Mouse (Mus musculus) cerebellum, adult 2 months (tissue): Measurements from ENCODE around the gene Gpd2. TPM values are rescaled to one million over a fixed set of nuclear protein-coding genes. Genes with fewer than 3 reads are reported as not detected.

Source experiments
- DNase-seq, 2 experiments: peaks; one replicate each; pipeline ENCODE4 v3.0.0; 2021
- H3K27ac ChIP-seq: fragments of 200-500 bp; 2 replicates; pipeline ENCODE4 v1.5.1; 2012; ENCODE audit warnings: low read length, control low read depth, inconsistent platforms; ENCODE audit not compliant: insufficient read depth
- H3K27me3 ChIP-seq: fragments of 200-500 bp; 2 replicates; pipeline ENCODE4 v1.6.1; 2012; ENCODE audit warnings: inconsistent platforms, mild to moderate bottlenecking, low read length, moderate library complexity; ENCODE audit not compliant: control insufficient read depth, insufficient read depth
- H3K4me1 ChIP-seq: fragments of 200-500 bp; 2 replicates; pipeline ENCODE4 v1.6.1; 2011; ENCODE audit warnings: low read length; ENCODE audit not compliant: control insufficient read depth, insufficient read depth
- H3K4me3 ChIP-seq: fragments of 200-500 bp; replicated peaks from 2 replicates; pipeline ENCODE3; 2011; ENCODE audit warnings: mild to moderate bottlenecking, low read depth, low read length, control low read depth; ENCODE audit not compliant: insufficient read depth
- CTCF ChIP-seq: fragments of 200-500 bp; IDR thresholded peaks from 2 replicates; pipeline ENCODE4 v1.5.1; 2011; ENCODE audit warnings: low read depth, mild to moderate bottlenecking, control low read depth, low read length, moderate library complexity, borderline replicate concordance; ENCODE audit not compliant: insufficient read depth
- POLR2A ChIP-seq: fragments of 200-500 bp; IDR thresholded peaks from 2 replicates; pipeline ENCODE4 v1.6.1; 2011; ENCODE audit warnings: low read length, control low read depth, borderline replicate concordance; ENCODE audit not compliant: insufficient read depth
- WGBS: fragments of 180-500 bp; shearing (Covaris S2); methylation state at CpG from one replicate; pipeline ENCODE4 v1.1.7; 2018; 5-methylcytosine and 5-hydroxymethylcytosine counted together
- polyA plus RNA-seq: library from polyadenylated mRNA; depleted of rRNA; stranded (reverse); fragments of >200 nt; gene quantifications from 2 replicates; pipeline ENCODE4 v1.2.3, GENCODE M21; 2012

The Gpd2 gene
- polyA plus RNA-seq, 1 experiment: 38.1 TPM

DNA sequence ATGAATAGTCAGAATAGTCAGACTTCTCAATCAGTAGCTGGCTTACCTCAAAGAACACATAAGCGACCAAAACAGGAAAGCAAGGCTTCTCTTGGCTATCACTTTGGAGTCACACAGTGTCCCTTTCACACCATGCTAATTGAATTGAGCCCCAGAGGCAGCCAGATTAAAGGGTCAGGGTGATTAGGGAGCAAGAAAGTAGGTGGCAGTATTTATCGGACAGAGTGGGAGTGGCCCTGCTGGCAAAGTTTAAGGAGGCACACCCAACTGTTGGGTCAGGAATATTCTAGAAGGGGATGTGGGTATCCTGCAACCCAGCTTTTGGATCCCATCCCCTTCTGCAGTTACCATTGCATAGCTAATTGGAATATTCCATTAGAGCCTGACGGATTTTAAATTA lies 80.9 kb downstream of the Gpd2 start:
- WGBS: 65% methylated on average over 3 of the region's 3 CpGs
- Histone ChIP-seq H3K27me3 (no peaks in the 10 kb centered on the region), H3K4me1 (no peaks in the 10 kb centered on the region), H3K27ac (no peak overlapping the region), H3K4me3 (no peak overlapping the region)
- TF ChIP-seq POLR2A: no peak
- TF ChIP-seq CTCF: no peak
- DNase-seq: no peak

GRCm38 (mm10) chr2:57326091-57326490 lies 88.7 kb downstream of the Gpd2 start:
- Histone ChIP-seq H3K27me3 (no peaks in the 10 kb centered on the region), H3K4me3 (no peak overlapping the region), H3K27ac (no peak overlapping the region), H3K4me1 (no peaks in the 10 kb centered on the region)
- no peak for DNase-seq
- TF ChIP-seq POLR2A: no peak
- no peak for TF ChIP-seq CTCF
- WGBS: 94% methylated on average over 8 of the region's 8 CpGs

DNA sequence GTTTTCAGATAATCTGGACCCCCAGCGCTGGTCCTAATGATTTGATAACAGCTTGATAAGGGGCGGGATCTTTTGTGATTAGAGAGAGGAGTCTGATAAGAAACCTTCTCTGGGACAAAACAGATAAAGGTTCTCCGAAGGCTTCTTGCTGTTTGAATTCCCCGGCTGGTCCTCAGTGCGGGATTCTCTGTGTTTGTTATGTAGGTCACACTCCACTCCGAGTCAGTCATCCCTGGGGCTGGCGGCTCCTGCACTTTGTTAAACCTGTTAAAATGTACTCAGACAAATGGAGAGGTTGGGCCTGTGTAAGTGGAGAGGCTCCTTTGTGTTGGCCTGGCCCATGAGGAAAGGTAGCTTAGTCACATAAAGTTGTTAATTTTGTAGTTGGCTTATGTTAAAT lies 91.9 kb downstream of the Gpd2 start:
- no peak overlapping the region for H3K27ac ChIP-seq
- no peak for DNase-seq
- no peak for TF ChIP-seq POLR2A
- no peak for TF ChIP-seq CTCF

GRCm38 (mm10) chr2:57330812-57331211 lies 93.4 kb downstream of the Gpd2 start:
- TF ChIP-seq CTCF: no peak
- no peak overlapping the region for H3K4me3 ChIP-seq
- no peaks in the 10 kb centered on the region for H3K4me1 ChIP-seq
- 83% methylated on average over 3 of the region's 3 CpGs for WGBS
- H3K27ac ChIP-seq: no peak overlapping the region
- no peaks in the 10 kb centered on the region for H3K27me3 ChIP-seq
- DNase-seq: no peak

More for the DNA sequence above, 91.9 kb downstream of the Gpd2 start:
- 78% methylated on average over 7 of the region's 7 CpGs for WGBS
- Histone ChIP-seq H3K4me1 (no peaks in the 10 kb centered on the region), H3K27me3 (no peaks in the 10 kb centered on the region), H3K4me3 (no peak overlapping the region)

DNA sequence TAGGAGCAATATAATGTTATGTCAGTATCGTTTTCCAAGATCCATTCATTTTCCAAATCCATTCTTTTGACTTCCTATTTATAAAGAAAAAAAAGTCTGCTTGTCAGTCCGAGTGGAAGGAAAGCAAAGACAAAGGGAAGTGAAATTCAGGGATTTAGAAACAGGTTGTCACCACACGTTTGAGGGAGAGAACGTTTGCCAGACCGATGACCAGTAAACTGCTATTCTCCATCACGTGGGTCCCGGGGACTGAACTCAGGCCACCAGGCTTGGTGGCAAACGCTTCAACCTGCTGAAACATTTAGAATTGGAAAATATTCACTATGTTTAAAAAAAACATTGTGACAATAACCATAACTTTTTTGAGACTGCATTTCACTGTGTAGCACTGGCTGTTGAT lies 93.8 kb downstream of the Gpd2 start:
- 90% methylated on average over 8 of the region's 8 CpGs for WGBS
- no peak for TF ChIP-seq CTCF
- TF ChIP-seq POLR2A: no peak
- Histone ChIP-seq H3K27me3 (no peaks in the 10 kb centered on the region), H3K4me1 (no peaks in the 10 kb centered on the region), H3K4me3 (no peak overlapping the region), H3K27ac (no peak overlapping the region)
- DNase-seq: no peak

- Histone ChIP-seq H3K27me3 (no peaks in the 10 kb centered on the region), H3K4me3 (no peak overlapping the region), H3K27ac (no peak overlapping the region), H3K4me1 (no peaks in the 10 kb centered on the region)
- TF ChIP-seq POLR2A (no peak), CTCF (no peak)
- 59% methylated on average over 6 of the region's 6 CpGs for WGBS
- DNase-seq: no peak
These were observed 96.0 kb downstream of the Gpd2 start for GRCm38 (mm10) chr2:57333481-57333880.

GRCm38 (mm10) chr2:57335397-57335796 lies 98.0 kb downstream of the Gpd2 start:
- 93% methylated on average over 15 of the region's 15 CpGs for WGBS
- no peak for DNase-seq
- TF ChIP-seq POLR2A (no peak), CTCF (no peak)
- Histone ChIP-seq H3K27me3 (no peaks in the 10 kb centered on the region), H3K4me1 (no peaks in the 10 kb centered on the region), H3K4me3 (no peak overlapping the region), H3K27ac (no peak overlapping the region)

DNA sequence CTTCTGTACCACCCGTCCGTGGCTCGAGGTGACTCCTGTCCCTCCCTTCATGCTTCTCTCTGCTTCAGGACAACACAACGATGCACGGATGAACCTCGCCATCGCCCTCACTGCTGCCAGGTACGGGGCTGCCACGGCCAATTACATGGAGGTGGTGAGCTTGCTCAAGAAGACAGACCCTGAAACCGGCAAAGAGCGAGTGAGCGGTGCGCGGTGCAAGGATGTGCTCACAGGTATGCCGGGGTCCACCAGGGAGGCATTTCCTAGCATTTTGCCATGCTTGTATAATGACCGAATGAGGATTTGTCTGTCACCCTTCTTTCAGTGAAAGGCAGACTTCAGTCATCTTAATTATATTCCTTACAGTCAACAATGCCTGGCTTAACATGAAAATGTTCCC lies 101.3 kb downstream of the Gpd2 start:
- H3K4me1 ChIP-seq: no peaks in the 10 kb centered on the region
- no peak overlapping the region for H3K4me3 ChIP-seq
- TF ChIP-seq POLR2A (no peak), CTCF (no peak)
- WGBS: 92% methylated on average over 16 of the region's 16 CpGs
- H3K27ac ChIP-seq: no peak overlapping the region
- no peak for DNase-seq
- no peaks in the 10 kb centered on the region for H3K27me3 ChIP-seq

DNA sequence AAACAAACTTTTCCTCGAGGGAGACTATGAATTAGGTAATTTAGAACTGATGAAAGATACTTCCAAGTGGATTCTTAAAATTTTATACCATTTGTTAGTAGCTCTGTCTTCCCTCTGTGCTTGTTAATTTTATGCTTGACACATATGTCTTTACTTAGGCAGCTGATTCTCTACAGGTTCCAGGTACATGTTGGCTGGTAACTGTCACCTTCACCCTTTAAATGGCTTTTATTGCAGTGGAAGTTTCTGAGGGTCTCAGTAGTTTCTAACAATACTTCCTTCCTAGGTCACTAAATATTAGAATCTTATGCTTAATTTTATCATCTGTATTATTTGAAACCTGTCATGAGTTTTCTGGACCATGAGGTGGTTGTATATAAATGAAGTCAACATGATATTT lies 105.5 kb downstream of the Gpd2 start:
- 54% methylated on average over 1 of the region's 1 CpGs for WGBS
- DNase-seq: no peak
- H3K27ac ChIP-seq: no peak overlapping the region
- TF ChIP-seq POLR2A: no peak
- TF ChIP-seq CTCF: no peak
- no peaks in the 10 kb centered on the region for H3K4me1 ChIP-seq
- no peaks in the 10 kb centered on the region for H3K27me3 ChIP-seq
- H3K4me3 ChIP-seq: no peak overlapping the region
